Mouse (Mus musculus) heart, postnatal 0 days (tissue): ENCODE data around the gene Lrr1.

Experiments
- CTCF ChIP-seq: IDR thresholded peaks from 2 replicates; pipeline ENCODE4 v1.5.1; 2016; ENCODE audit warnings: antibody characterized with exemption, control low read depth, low read depth
- EP300 ChIP-seq: IDR thresholded peaks from 2 replicates; pipeline ENCODE4 v1.6.1; 2016; ENCODE audit warnings: antibody characterized with exemption, low read depth

DNA sequence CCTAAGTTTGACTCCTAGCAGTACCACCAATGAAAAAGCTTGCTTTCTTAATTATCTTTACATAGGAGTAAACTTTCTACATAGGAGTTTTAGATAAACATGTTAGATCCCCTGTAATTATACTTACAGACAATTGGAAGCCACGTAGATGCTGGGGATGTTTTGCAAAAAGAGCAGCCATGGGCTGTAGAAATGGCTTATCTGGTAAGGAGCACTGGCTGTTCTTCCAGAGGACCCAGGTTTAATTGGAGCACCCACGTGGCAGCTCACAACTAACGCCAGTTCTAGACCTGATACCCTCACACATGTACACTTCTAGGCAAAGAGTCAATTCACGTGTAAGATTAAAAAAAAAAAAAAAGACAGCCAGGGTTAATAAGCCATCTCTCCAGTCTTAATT lies 13.2 kb downstream of the Lrr1 start:
- TF ChIP-seq EP300 (no peak), CTCF (no peak)
